Mouse (Mus musculus) gastrocnemius, postnatal 14 days (tissue): ENCODE results near the gene Cyb5r1. TPM values are rescaled to one million over a fixed set of nuclear protein-coding genes. Genes with fewer than 3 reads are reported as not detected.

Source experiments
- DNase-seq: peaks from one replicate; pipeline ENCODE4 v3.0.0; 2021; ENCODE audit warnings: mixed read lengths
- intact Hi-C: fragments of 180-260 bp; cut with DNase I; formaldehyde crosslinking; loops from one replicate; pipeline ENCODE4 v1.15.1; 2025; ENCODE audit warnings: low total_unique reads
- total RNA-seq, 2 experiments: library from RNA; stranded (reverse); gene quantifications; 2 replicates each; pipeline ENCODE4 v1.2.3; 2021

Gene Cyb5r1
- total RNA-seq, 2 experiments from 2014 or later, result 109 to 120 TPM

- DNase-seq, result no peak
- intact Hi-C loops, result loop anchor here (10.0 kb wide), 1 partner anchor 85 kb away; the partner anchor contains the start of gene Tmem183a
Measured at GRCm38 (mm10) chr1:134450201-134450600, 44.8 kb downstream of the Cyb5r1 start.

GRCm38 (mm10) chr1:134450986-134451385 is 45.6 kb downstream of the Cyb5r1 start:
- intact Hi-C loops, result loop anchor here (10.0 kb wide), 1 partner anchor 86 kb away; the partner anchor contains the start of gene Tmem183a

GRCm38 (mm10) chr1:134454904-134455824 is 49.8 kb downstream of the Cyb5r1 start, which contains the start of gene Klhl12:
TSS of gene Klhl12 (plus strand) at chr1:134455531.
- DNase-seq, result peak; percentile 91
- intact Hi-C loops, result loop anchor here (10.0 kb wide), 1 partner anchor 90 kb away; the partner anchor contains the start of gene Tmem183a

More at GRCm38 (mm10) chr1:134450986-134451385, 45.6 kb downstream of the Cyb5r1 start:
- peak; percentile 9 for DNase-seq

- intact Hi-C loops, result loop anchor here (10.0 kb wide), 1 partner anchor 91 kb away; the partner anchor contains the start of gene Tmem183a
- DNase-seq, result no peak
Measured at GRCm38 (mm10) chr1:134456060-134456459, 50.7 kb downstream of the Cyb5r1 start.

- intact Hi-C loops, result loop anchor here (10.0 kb wide), 1 partner anchor 93 kb away; the partner anchor contains the start of gene Tmem183a
- DNase-seq, result no peak
Measured at GRCm38 (mm10) chr1:134458139-134458727, 52.9 kb downstream of the Cyb5r1 start.

GRCm38 (mm10) chr1:134460294-134461284 is 55.2 kb downstream of the Cyb5r1 start:
- intact Hi-C loops, result no loop called here
- DNase-seq, result no peak

Other genes with a start within 250 kb of the Cyb5r1 start
- 1 to 10 TPM; 1.4 to 2.0 TPM for gene Chil1, start 223.4 kb upstream of the Cyb5r1 start, total RNA-seq
- 100 to 1,000 TPM; 716 to 830 TPM for gene Mybph, start 212.1 kb upstream of the Cyb5r1 start, total RNA-seq
- gene Adora1, start 170.1 kb upstream of the Cyb5r1 start, total RNA-seq, result under 1 TPM; 0.58 to 0.78 TPM
- gene Myog, start 115.6 kb upstream of the Cyb5r1 start, total RNA-seq, result 10 to 100 TPM; 67.9 to 75.3 TPM
- 1 to 10 TPM; 4.3 to 6.7 TPM for gene Ppfia4, start 72.6 kb upstream of the Cyb5r1 start, total RNA-seq
- 10 to 100 TPM; 13.8 to 19.5 TPM for gene Tmem183a, start 43.6 kb upstream of the Cyb5r1 start, total RNA-seq
- not detected for gene 4933406M09Rik, start 19.6 kb upstream of the Cyb5r1 start, total RNA-seq
- 100 to 1,000 TPM; 121 to 123 TPM for gene Adipor1, start 9.8 kb downstream of the Cyb5r1 start, total RNA-seq
- 10 to 100 TPM in 1 of 2 experiments, 1 to 10 TPM in 1; 9.3 to 10.5 TPM for gene Klhl12, start 50.0 kb downstream of the Cyb5r1 start, total RNA-seq
- 1 to 10 TPM; 5.7 to 6.7 TPM for gene Rabif, start 89.1 kb downstream of the Cyb5r1 start, total RNA-seq
- not detected for gene Mgat4e, start 144.1 kb downstream of the Cyb5r1 start, total RNA-seq
- gene Kdm5b, start 154.6 kb downstream of the Cyb5r1 start, total RNA-seq, result 10 to 100 TPM; 16.6 to 17.0 TPM
- under 1 TPM; 0.04 to 0.29 TPM for gene Syt2, start 241.1 kb downstream of the Cyb5r1 start, total RNA-seq